Mouse (Mus musculus) stomach, embryonic 14.5 days (tissue): ENCODE measurements around the gene Mcm2. TPM values are rescaled to one million over a fixed set of nuclear protein-coding genes. Genes with fewer than 3 reads are reported as not detected.

Source experiments
- ATAC-seq: fragments of 200-750 bp; cut with Nextera tagmentation; 2 replicates; pipeline ENCODE4 v1.8.0; 2017; ENCODE audit warnings: low read depth, moderate TSS enrichment; ENCODE audit not compliant: insufficient number of reproducible peaks, insufficient read depth, low FRiP score
- H3K27ac ChIP-seq: fragments of 300-500 bp; sonication (generic); 2 replicates; pipeline ENCODE4 v1.5.1; 2014; ENCODE audit warnings: mild to moderate bottlenecking, low read length, moderate library complexity, mixed read lengths
- H3K27me3 ChIP-seq: fragments of 300-500 bp; sonication (generic); 2 replicates; pipeline ENCODE4 v1.6.1; 2014; ENCODE audit warnings: low read length, control low read depth, mixed read lengths; ENCODE audit not compliant: control insufficient read depth, insufficient read depth
- H3K36me3 ChIP-seq: fragments of 300-500 bp; sonication (generic); 2 replicates; pipeline ENCODE4 v1.6.1; 2014; ENCODE audit warnings: mild to moderate bottlenecking, control low read depth, low read length, moderate library complexity, mixed read lengths; ENCODE audit not compliant: control insufficient read depth, insufficient read depth
- H3K4me1 ChIP-seq: fragments of 300-500 bp; sonication (generic); 2 replicates; pipeline ENCODE4 v1.6.1; 2014; ENCODE audit warnings: low read length, control low read depth, mixed read lengths; ENCODE audit not compliant: control insufficient read depth, insufficient read depth
- H3K4me2 ChIP-seq: fragments of 300-500 bp; sonication (generic); replicated peaks from 2 replicates; pipeline ENCODE4 v1.6.1; 2014; ENCODE audit warnings: low read depth, low read length, control low read depth
- H3K4me3 ChIP-seq: fragments of 300-500 bp; sonication (generic); 2 replicates; pipeline ENCODE4 v1.5.1; 2014; ENCODE audit warnings: low read depth, low read length, control low read depth
- H3K9ac ChIP-seq: fragments of 300-500 bp; sonication (generic); replicated peaks from 2 replicates; pipeline ENCODE4 v1.6.1; 2014; ENCODE audit warnings: low read depth, mild to moderate bottlenecking, control low read depth, low read length, moderate library complexity, mixed read lengths
- H3K9me3 ChIP-seq: fragments of 300-500 bp; sonication (generic); 2 replicates; pipeline ENCODE4 v1.6.1; 2016; ENCODE audit warnings: low read depth, low read length, control low read depth; ENCODE audit not compliant: control insufficient read depth
- WGBS: fragments of 180-500 bp; shearing (Covaris S2); extraction: QIAGEN DNeasy Blood & Tissue Kit; methylation state at CpG from one replicate; pipeline ENCODE4 v1.1.7; 2014; 5-methylcytosine and 5-hydroxymethylcytosine counted together
- polyA plus RNA-seq: library from polyadenylated mRNA; unstranded; fragments of >200 nt; fragmentation: Nextera tagmentation; extraction: Ambion mirVana; gene quantifications from 2 replicates; pipeline ENCODE4 v1.2.1, GENCODE M21; 2014

Mcm2 gene
- polyA plus RNA-seq, 1 experiment from 2014 or later = 114 TPM

GRCm38 (mm10) chr6:88860914-88861313, 37.7 kb downstream of the Mcm2 start:
- H3K27ac ChIP-seq = no peak overlapping the region
- H3K36me3 ChIP-seq = peaks cover 14% of the 10 kb centered on the region; the same call in 1 of the 2 replicates
- 0% methylated on average over 2 of the region's 2 CpGs for WGBS
- no peak overlapping the region for H3K4me3 ChIP-seq
- H3K27me3 ChIP-seq = no peaks in the 10 kb centered on the region
- no peaks in the 10 kb centered on the region for H3K9me3 ChIP-seq
- no peak overlapping the region for H3K9ac ChIP-seq
- no peak for ATAC-seq
- no peaks in the 10 kb centered on the region for H3K4me1 ChIP-seq
- H3K4me2 ChIP-seq = no peak overlapping the region

GRCm38 (mm10) chr6:88858341-88858740, 40.2 kb downstream of the Mcm2 start:
- Histone ChIP-seq H3K4me3 (no peak overlapping the region), H3K27me3 (no peaks in the 10 kb centered on the region), H3K36me3 (peaks cover 6% of the 10 kb centered on the region; the same call in 1 of the 2 replicates), H3K27ac (no peak overlapping the region), H3K9ac (no peak overlapping the region), H3K9me3 (no peaks in the 10 kb centered on the region), H3K4me2 (no peak overlapping the region), H3K4me1 (no peaks in the 10 kb centered on the region)
- no peak for ATAC-seq
- WGBS = 72% methylated on average over 7 of the region's 7 CpGs

- no peak overlapping the region for H3K9ac ChIP-seq
- 85% methylated on average over 6 of the region's 6 CpGs for WGBS
Measured at GRCm38 (mm10) chr6:88857830-88858229, 40.8 kb downstream of the Mcm2 start.

DNA sequence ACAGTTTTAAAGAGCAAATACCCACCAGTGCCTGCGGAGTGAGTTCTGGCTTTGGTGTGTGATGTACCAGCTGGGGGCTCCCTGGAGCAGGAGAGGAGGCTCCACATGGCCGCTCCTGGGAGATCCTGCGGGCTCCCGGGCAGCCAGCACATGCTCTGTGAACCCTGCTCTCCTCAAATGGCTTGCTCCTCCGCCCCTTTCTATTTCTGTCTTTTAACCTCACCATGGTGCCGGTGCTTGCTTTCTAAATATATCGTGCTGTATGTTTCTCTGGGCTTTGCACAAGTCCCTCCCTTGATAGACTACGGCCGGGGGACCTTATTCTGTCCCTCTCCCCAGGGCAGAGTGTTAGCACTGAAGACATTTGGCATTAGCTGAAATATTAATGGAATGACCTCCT, 41.3 kb downstream of the Mcm2 start:
- Histone ChIP-seq H3K9me3 (no peaks in the 10 kb centered on the region), H3K4me1 (no peaks in the 10 kb centered on the region), H3K4me2 (no peak overlapping the region), H3K27me3 (no peaks in the 10 kb centered on the region), H3K9ac (no peak overlapping the region), H3K4me3 (no peak overlapping the region), H3K36me3 (peaks cover 3% of the 10 kb centered on the region; the same call in 1 of the 2 replicates), H3K27ac (no peak overlapping the region)
- 37% methylated on average over 9 of the region's 9 CpGs for WGBS
- ATAC-seq = no peak

More at GRCm38 (mm10) chr6:88857830-88858229, 40.8 kb downstream of the Mcm2 start:
- H3K27me3 ChIP-seq = no peaks in the 10 kb centered on the region
- H3K27ac ChIP-seq = no peak overlapping the region
- H3K36me3 ChIP-seq = peaks cover 6% of the 10 kb centered on the region; the same call in 1 of the 2 replicates
- H3K4me1 ChIP-seq = no peaks in the 10 kb centered on the region
- H3K9me3 ChIP-seq = no peaks in the 10 kb centered on the region
- no peak overlapping the region for H3K4me2 ChIP-seq
- no peak for ATAC-seq
- H3K4me3 ChIP-seq = no peak overlapping the region

GRCm38 (mm10) chr6:88855636-88856035, 42.9 kb downstream of the Mcm2 start:
- no peak for ATAC-seq

DNA sequence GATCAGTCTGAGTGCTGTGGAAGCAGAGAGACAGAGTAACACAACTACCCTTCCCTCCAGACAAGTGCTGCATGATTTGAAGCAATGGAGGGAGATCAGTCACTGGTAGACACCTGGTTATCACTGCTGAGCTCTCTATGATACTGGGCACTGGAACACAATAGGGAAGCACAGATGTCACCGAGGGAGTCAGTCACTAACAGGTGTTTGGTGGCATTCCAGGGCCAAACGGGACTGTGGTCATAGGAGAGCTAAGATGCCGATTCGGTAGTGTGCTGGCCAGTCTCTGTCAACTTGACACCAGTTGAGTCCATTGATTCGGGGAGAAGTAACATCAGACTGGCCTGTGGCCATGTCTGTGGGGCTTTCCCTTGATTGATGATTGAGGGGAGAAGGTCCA, 44.1 kb downstream of the Mcm2 start:
- Histone ChIP-seq H3K9ac (no peak overlapping the region), H3K9me3 (no peaks in the 10 kb centered on the region), H3K4me2 (no peak overlapping the region), H3K36me3 (no peaks in the 10 kb centered on the region; the same call in 1 of the 2 replicates), H3K27me3 (no peaks in the 10 kb centered on the region), H3K4me1 (no peaks in the 10 kb centered on the region), H3K4me3 (no peak overlapping the region), H3K27ac (no peak overlapping the region)
- WGBS = 71% methylated on average over 5 of the region's 5 CpGs
- ATAC-seq = no peak

More at GRCm38 (mm10) chr6:88855636-88856035, 42.9 kb downstream of the Mcm2 start:
- H3K27ac ChIP-seq = no peak overlapping the region
- no peaks in the 10 kb centered on the region for H3K27me3 ChIP-seq
- H3K4me2 ChIP-seq = no peak overlapping the region
- no peaks in the 10 kb centered on the region for H3K4me1 ChIP-seq
- H3K36me3 ChIP-seq = no peaks in the 10 kb centered on the region
- H3K9ac ChIP-seq = no peak overlapping the region
- no peak overlapping the region for H3K4me3 ChIP-seq
- WGBS = 22% methylated on average over 5 of the region's 5 CpGs
- no peaks in the 10 kb centered on the region for H3K9me3 ChIP-seq

DNA sequence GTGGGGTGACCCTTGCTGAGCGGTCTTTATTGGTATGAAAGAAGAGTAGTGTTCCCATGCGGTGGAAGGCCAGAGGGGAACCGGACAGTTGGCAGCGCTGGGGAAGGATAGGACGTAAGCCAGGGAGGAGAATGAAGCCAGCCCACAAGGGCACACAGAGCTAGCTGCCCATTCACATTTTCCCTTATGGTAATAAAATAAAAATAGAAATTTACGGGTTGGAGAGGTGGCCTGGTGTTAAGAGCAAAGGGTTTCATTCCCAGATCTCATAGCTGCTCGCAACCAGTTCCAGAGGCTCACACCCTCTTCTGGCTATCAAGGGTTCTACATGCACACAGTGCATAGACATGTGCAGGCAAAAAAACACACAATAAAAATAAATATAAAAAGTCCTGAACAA, 48.5 kb downstream of the Mcm2 start:
- Histone ChIP-seq H3K4me1 (no peaks in the 10 kb centered on the region), H3K36me3 (no peaks in the 10 kb centered on the region; the same call in 1 of the 2 replicates), H3K27ac (no peak overlapping the region), H3K9ac (no peak overlapping the region), H3K9me3 (no peaks in the 10 kb centered on the region), H3K4me3 (no peak overlapping the region), H3K4me2 (no peak overlapping the region), H3K27me3 (no peaks in the 10 kb centered on the region)
- no peak for ATAC-seq
- 90% methylated on average over 7 of the region's 7 CpGs for WGBS

GRCm38 (mm10) chr6:88849270-88849669, 49.3 kb downstream of the Mcm2 start:
- Histone ChIP-seq H3K27ac (no peak overlapping the region), H3K9me3 (no peaks in the 10 kb centered on the region), H3K4me1 (no peaks in the 10 kb centered on the region), H3K36me3 (no peaks in the 10 kb centered on the region; the same call in 1 of the 2 replicates), H3K4me3 (no peak overlapping the region), H3K27me3 (no peaks in the 10 kb centered on the region), H3K4me2 (no peak overlapping the region), H3K9ac (no peak overlapping the region)
- ATAC-seq = no peak
- 54% methylated on average over 4 of the region's 4 CpGs for whole genome bisulfite sequencing

DNA sequence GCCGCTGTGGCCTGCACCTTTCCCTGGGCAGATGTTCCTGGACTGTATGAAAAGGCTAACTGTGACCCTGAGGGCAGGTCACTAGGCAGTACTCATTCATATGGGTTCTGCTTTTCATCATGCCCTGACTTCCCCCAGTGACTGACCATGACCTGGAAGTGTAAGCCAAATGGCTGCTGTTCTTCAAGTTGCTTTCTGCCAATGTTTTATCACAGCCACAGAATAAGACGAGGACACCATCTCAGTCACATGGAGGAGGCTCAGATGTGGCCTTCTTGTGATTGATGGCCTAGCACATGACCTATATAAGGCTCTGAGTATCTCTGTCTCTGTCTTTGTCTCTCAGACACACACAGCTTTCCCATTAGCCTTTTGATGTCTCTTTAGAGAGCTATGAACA, 51.0 kb downstream of the Mcm2 start:
- no peaks in the 10 kb centered on the region; the same call in 1 of the 2 replicates for H3K36me3 ChIP-seq
- no peak for ATAC-seq
- no peak overlapping the region for H3K27ac ChIP-seq
- H3K4me1 ChIP-seq = peaks cover 9% of the 10 kb centered on the region; the same call in 1 of the 2 replicates
- H3K4me2 ChIP-seq = no peak overlapping the region
- H3K9me3 ChIP-seq = no peaks in the 10 kb centered on the region
- whole genome bisulfite sequencing = 54% methylated on average over 2 of the region's 2 CpGs
- no peak overlapping the region for H3K4me3 ChIP-seq
- H3K9ac ChIP-seq = no peak overlapping the region
- no peaks in the 10 kb centered on the region for H3K27me3 ChIP-seq
